Mouse (Mus musculus) left cerebral cortex, adult 2 months (tissue): ENCODE measurements at regions not wholly inside any gene's neighbourhood (a gene's known extent, or its start where the extent isn't known, plus 50 kb on each side); places are given as distances from the start of the nearest gene placed in this dataset.

ENCODE experiments used
- DNase-seq, 2 experiments: peaks; one replicate each; pipeline ENCODE4 v3.0.0; 2021 to 2022; ENCODE audit warnings: low spot score in 2 of 2, mixed read lengths in 1 of 2; ENCODE audit errors: extremely low spot score in 1 of 2
- H3K27ac ChIP-seq: fragments of 200-600 bp; 2 replicates; pipeline ENCODE4 v1.8.1; 2022
- H3K4me3 ChIP-seq: fragments of 200-600 bp; 2 replicates; pipeline ENCODE4 v1.8.1; 2022
- CTCF ChIP-seq: fragments of 200-600 bp; IDR thresholded peaks from 2 replicates; pipeline ENCODE4 v1.8.1; 2022; ENCODE audit warnings: antibody characterized with exemption, mild to moderate bottlenecking, moderate library complexity
- intact Hi-C: fragments of 180-260 bp; cut with DNase I; formaldehyde crosslinking; loops from one replicate; pipeline ENCODE4 v1.15.1; 2025

GRCm38 (mm10) chr5:75282617-75283016 is 130.5 kb downstream of the Pdgfra start:
- Histone ChIP-seq H3K4me3 (no peak overlapping the region), H3K27ac (no peak overlapping the region)
- DNase-seq: no peak
- no peak for TF ChIP-seq CTCF
- intact Hi-C loops: no loop called here

DNA sequence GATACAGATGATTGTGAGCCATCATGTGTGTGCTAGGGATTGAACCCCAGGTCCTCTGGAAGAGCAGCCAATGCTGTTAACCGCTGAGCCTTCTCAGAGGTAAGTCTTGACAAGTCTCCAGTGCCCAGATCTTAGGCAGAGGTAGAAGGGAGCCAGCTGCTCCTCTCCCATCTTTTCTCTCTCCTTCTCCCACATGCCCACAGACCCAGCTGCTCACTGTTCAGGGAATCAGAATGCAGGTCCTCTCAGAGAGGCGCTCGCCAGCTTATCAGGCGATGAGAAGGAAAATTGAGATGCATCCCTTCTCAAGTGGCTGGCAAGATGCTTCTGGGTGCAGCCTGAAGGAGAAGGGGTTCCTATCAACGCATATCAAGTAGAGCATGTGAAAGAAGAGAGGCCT is 131.7 kb downstream of the Pdgfra start:
- Histone ChIP-seq H3K4me3 (no peak overlapping the region), H3K27ac (no peak overlapping the region)
- intact Hi-C loops: no loop called here
- no peak for TF ChIP-seq CTCF
- DNase-seq: peak in 1 of 2 experiments; percentile 16

- Histone ChIP-seq H3K4me3 (no peak overlapping the region), H3K27ac (no peak overlapping the region)
- no peak for TF ChIP-seq CTCF
- intact Hi-C loops: no loop called here
- no peak for DNase-seq
Measured at GRCm38 (mm10) chr5:75285950-75286349, 133.9 kb downstream of the Pdgfra start.

DNA sequence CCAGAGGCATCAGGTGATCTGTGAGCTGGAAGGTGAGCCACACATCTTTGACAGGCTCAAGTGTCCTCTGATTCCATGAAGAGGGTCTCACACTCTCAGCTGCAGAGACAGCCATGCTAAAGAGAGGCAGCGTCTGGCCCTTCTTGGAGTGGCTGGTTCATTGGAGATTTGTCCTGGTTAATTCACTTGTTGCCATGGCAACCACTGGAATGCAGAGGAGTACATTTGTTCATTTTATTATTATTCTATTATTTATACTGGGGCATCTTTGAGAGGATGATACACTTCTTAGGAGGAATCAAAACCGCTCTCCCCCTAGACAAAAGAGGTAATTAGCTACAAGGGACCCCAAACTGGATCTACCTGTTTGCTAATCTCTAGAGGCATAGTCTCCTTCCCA is 143.6 kb downstream of the Pdgfra start:
- Histone ChIP-seq H3K4me3 (no peak overlapping the region), H3K27ac (no peak overlapping the region)
- peak in 1 of 2 experiments; percentile 13 for DNase-seq
- TF ChIP-seq CTCF: no peak
- intact Hi-C loops: no loop called here

- intact Hi-C loops: no loop called here
- H3K4me3 ChIP-seq: no peak overlapping the region
- no peak for DNase-seq
- TF ChIP-seq CTCF: no peak
- no peak overlapping the region for H3K27ac ChIP-seq
Measured at GRCm38 (mm10) chr5:75312897-75313296, 160.8 kb downstream of the Pdgfra start.

GRCm38 (mm10) chr5:75315956-75316355 is 163.9 kb downstream of the Pdgfra start:
- intact Hi-C loops: no loop called here
- Histone ChIP-seq H3K4me3 (peak overlapping the region; percentile 38), H3K27ac (no peak overlapping the region)
- DNase-seq: no peak
- TF ChIP-seq CTCF: no peak

GRCm38 (mm10) chr5:75320536-75320935 is 168.4 kb downstream of the Pdgfra start:
- Histone ChIP-seq H3K27ac (no peak overlapping the region), H3K4me3 (no peak overlapping the region)
- TF ChIP-seq CTCF: no peak
- intact Hi-C loops: no loop called here
- DNase-seq: no peak

DNA sequence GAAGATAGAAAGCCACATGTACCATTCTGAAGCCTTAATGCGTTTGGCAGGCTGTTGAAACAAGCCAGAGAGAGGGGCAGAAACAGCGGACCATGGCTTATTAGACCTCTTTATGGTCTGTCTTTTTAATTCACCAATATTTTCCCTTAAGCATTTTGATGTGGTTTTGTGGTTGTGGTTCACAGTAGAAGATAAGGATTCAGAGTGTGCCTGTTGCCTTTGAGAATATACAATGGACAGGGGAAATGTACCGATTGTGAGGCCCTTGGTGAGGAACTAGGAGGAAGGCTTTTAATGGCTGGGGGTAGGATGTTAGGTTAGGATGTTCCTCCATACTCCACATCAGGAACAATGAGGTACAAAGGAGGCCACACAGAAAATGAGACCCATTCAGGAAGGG is 182.0 kb downstream of the Pdgfra start:
- Histone ChIP-seq H3K4me3 (no peak overlapping the region), H3K27ac (no peak overlapping the region)
- intact Hi-C loops: loop anchor here (10.0 kb wide), 1 partner anchor 99 kb away; no protein-coding TSS in a partner anchor
- DNase-seq: no peak
- no peak for TF ChIP-seq CTCF

DNA sequence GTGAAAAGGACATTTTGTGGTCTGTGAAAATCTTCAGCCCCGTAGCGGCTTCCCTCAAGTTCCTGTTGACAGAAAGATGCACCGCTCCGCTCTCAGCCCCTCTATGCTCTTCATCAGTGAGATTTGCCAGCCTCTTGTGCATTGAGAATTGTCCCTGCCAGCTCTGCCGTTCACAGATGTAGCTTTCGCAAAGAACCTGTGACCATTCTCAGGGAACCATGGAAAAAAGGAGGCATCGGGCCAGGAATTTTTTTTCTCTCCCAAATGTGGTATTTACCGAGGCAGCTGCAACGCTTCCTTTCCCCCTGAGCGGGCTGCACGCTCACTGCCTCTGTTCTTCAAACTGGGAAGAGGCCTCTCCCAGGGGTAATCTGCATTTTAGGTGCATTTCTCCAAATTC is 184.4 kb downstream of the Pdgfra start:
- intact Hi-C loops: loop anchor here (10.0 kb wide), 1 partner anchor 102 kb away; no protein-coding TSS in a partner anchor
- H3K27ac ChIP-seq: no peak overlapping the region
- DNase-seq: no peak

GRCm38 (mm10) chr5:75338439-75338838 is 186.3 kb downstream of the Pdgfra start:
- DNase-seq: peak; percentile 22
- intact Hi-C loops: loop anchor here (10.0 kb wide), 1 partner anchor 104 kb away; no protein-coding TSS in a partner anchor

More for the DNA sequence above, 184.4 kb downstream of the Pdgfra start:
- TF ChIP-seq CTCF: no peak
- no peak overlapping the region for H3K4me3 ChIP-seq

DNA sequence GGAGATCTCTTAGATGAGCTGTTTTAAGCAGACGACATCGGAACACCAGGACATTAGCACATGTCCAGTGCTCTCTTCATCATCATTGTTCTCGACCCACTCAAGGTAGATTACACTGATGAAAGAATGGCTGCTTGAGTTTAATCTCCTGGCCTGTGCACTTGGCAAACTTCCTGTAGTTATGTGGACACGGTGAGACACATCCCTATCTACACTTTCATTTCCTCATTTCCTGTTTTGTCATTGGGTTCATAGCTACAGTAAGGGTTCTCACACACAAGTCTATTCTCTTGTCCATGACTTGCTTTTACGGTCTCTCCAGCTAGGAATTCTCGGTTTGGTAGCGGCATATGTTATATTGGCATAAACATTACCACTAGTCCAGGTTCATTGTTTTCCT is 190.5 kb downstream of the Pdgfra start:
- Histone ChIP-seq H3K27ac (no peak overlapping the region), H3K4me3 (no peak overlapping the region)
- no peak for TF ChIP-seq CTCF
- intact Hi-C loops: no loop called here
- DNase-seq: no peak

More at GRCm38 (mm10) chr5:75338439-75338838, 186.3 kb downstream of the Pdgfra start:
- no peak overlapping the region for H3K27ac ChIP-seq
- TF ChIP-seq CTCF: no peak
- H3K4me3 ChIP-seq: no peak overlapping the region

DNA sequence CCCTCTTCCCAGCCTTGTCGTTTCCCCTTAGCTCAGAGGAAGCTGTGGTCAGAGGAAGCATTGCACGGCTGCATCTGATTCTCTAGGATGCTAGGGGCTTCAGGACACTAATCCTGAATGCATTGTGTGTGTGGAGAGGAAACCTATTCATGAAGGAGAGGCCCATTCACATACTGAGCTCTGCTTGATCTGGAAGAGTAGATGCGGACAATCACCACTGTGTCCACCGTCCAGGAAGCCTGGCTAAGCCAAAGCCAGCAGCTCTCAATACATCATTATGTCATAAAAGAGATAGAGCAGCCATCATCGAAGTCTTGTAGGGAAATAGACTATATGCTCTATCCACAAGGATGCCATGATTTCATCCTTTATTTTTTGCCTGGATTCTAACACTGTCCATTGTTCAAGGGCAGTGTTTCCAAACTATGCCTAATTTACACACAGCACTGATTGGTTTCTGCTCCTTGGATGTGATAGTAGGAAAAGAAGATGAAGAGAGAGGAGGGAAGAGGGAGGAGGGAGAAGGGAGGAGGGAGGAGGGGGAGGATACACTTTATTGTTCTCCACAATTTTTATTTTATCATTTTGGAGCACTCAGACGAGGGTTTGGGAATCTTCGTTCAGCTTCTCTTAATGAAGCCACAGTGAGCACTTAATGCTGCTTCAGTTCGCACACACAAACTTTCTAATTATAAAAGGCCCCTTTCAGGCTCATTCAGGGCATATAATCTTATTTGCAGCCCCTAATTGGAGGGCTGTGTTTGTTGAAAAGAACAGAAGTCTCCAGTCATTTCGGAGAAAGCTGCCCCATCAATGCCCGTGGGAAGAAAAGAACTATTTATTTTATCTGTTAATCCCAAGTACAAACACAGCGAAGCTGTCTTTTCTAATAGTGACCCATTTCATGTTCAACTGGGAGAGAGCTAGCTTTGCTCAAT is 195.0 kb downstream of the Pdgfra start:
- no peak for TF ChIP-seq CTCF
- no peak for DNase-seq
- Histone ChIP-seq H3K27ac (no peak overlapping the region), H3K4me3 (no peak overlapping the region)
- intact Hi-C loops: loop anchor here (2.0 kb wide), 1 partner anchor 132 kb away; no protein-coding TSS in a partner anchor
